Mouse (Mus musculus) hindbrain, embryonic 14.5 days (tissue): ENCODE results near the gene Slc10a7. TPM values are rescaled to one million over a fixed set of nuclear protein-coding genes. Genes with fewer than 3 reads are reported as not detected.
"Not testable (repeated sequence)": the region's sequence is repeated elsewhere in the genome, so short reads cannot be mapped to it uniquely, and the experiment has no call there.

Experiments
- ATAC-seq: fragments of 200-750 bp; cut with Nextera tagmentation; 2 replicates; pipeline ENCODE4 v1.8.0; 2017; ENCODE audit warnings: moderate number of reproducible peaks, mild to moderate bottlenecking, moderate TSS enrichment, moderate library complexity; ENCODE audit not compliant: low FRiP score
- DNase-seq: peaks from one replicate; pipeline ENCODE4 v3.0.0-alpha.2; 2015; ENCODE audit warnings: low spot score
- H3K27ac ChIP-seq: fragments of 300-500 bp; sonication (generic); 2 replicates; pipeline ENCODE4 v1.5.1; 2014; ENCODE audit warnings: mild to moderate bottlenecking, moderate library complexity
- H3K27me3 ChIP-seq: fragments of 300-500 bp; sonication (generic); 2 replicates; pipeline ENCODE4 v1.6.1; 2014; ENCODE audit warnings: mild to moderate bottlenecking, low read length, mixed read lengths; ENCODE audit not compliant: control insufficient read depth, insufficient read depth
- H3K36me3 ChIP-seq: fragments of 300-500 bp; sonication (generic); replicated peaks from 2 replicates; pipeline ENCODE4 v1.6.1; 2014; ENCODE audit not compliant: control insufficient read depth, insufficient read depth
- H3K4me1 ChIP-seq: fragments of 300-500 bp; sonication (generic); replicated peaks from 2 replicates; pipeline ENCODE4 v1.6.1; 2014; ENCODE audit warnings: antibody characterized with exemption, low read length, mixed read lengths; ENCODE audit not compliant: control insufficient read depth, insufficient read depth
- H3K4me2 ChIP-seq: fragments of 300-500 bp; sonication (generic); replicated peaks from 2 replicates; pipeline ENCODE4 v1.6.1; 2014; ENCODE audit warnings: mild to moderate bottlenecking, moderate library complexity
- H3K4me3 ChIP-seq: fragments of 300-500 bp; sonication (generic); replicated peaks from 2 replicates; pipeline ENCODE4 v1.5.1; 2014; ENCODE audit warnings: mild to moderate bottlenecking, low read length
- H3K9ac ChIP-seq: fragments of 300-500 bp; sonication (generic); 2 replicates; pipeline ENCODE4 v1.6.1; 2014
- H3K9me3 ChIP-seq: fragments of 300-500 bp; sonication (generic); 2 replicates; pipeline ENCODE4 v1.6.1; 2016; ENCODE audit warnings: low read length; ENCODE audit not compliant: control insufficient read depth
- WGBS: fragments of 180-500 bp; shearing (Covaris S2); extraction: QIAGEN DNeasy Blood & Tissue Kit; methylation state at CpG from one replicate; pipeline ENCODE4 v1.1.7; 2014; 5-methylcytosine and 5-hydroxymethylcytosine counted together
- polyA plus RNA-seq: library from polyadenylated mRNA; unstranded; fragments of >200 nt; fragmentation: Nextera tagmentation; extraction: Ambion mirVana; gene quantifications from 2 replicates; pipeline ENCODE4 v1.2.1, GENCODE M21; 2014

Slc10a7 gene
- polyA plus RNA-seq, 1 experiment from 2014 or later = 6.4 TPM

DNA sequence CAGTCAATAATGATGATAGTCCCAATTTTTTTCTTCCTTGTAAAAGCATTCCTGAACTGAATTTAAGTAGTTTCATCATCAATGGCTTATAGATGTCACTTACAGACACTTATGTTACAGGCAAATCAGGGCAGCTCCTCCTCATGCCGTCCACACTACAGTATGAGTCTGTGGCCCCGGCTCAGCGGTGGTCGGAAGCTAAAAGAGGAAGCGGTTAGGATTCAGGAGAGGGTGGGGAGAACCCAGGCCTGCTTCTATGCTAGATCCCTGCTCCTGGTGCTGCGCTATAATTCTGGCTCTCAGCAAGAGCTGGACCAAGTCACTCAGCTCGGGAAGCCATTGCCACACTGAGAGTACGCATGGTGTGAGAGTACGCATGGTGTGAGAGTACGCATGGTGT is 201.8 kb downstream of the Slc10a7 start:
- Histone ChIP-seq H3K27ac (no peak overlapping the region), H3K4me2 (no peak overlapping the region), H3K36me3 (no peaks in the 10 kb centered on the region), H3K4me3 (no peak overlapping the region), H3K4me1 (peaks cover 7% of the 10 kb centered on the region; the same call in 1 of the 2 replicates), H3K9ac (no peak overlapping the region), H3K27me3 (no peaks in the 10 kb centered on the region), H3K9me3 (no peaks in the 10 kb centered on the region)
- WGBS = 93% methylated on average over 10 of the region's 10 CpGs
- no peak for ATAC-seq
- no peak for DNase-seq

DNA sequence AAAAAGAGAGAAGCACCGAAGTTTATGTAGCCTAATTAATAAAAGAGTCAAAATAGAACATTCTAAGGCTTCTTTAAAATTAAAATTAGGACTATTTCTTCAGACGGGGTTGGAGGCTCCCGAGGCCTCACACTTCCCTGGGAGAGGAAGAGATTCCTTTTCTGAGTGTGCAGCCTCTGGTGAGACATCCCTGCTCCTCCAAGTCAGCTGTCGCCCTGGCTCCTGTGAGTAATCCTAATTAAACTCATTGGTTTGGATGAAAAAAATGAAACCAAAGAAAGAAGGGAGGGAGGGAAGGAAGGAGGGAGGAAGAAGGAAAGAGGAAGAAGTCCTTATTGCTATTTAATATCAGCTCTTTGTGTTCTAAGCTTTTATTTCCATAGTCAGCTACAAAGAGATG is 205.7 kb downstream of the Slc10a7 start:
- no peak for DNase-seq
- no peaks in the 10 kb centered on the region for H3K36me3 ChIP-seq
- H3K4me3 ChIP-seq = no peak overlapping the region
- no peak for ATAC-seq
- H3K9ac ChIP-seq = no peak overlapping the region
- no peak overlapping the region for H3K27ac ChIP-seq
- peaks cover 7% of the 10 kb centered on the region; the same call in 1 of the 2 replicates for H3K4me1 ChIP-seq
- H3K9me3 ChIP-seq = 0 out of 2 replicates have a peak, but pooled peaks cover 4% of the 10 kb centered on the region
- no peaks in the 10 kb centered on the region for H3K27me3 ChIP-seq
- WGBS = 78% methylated on average over 4 of the region's 4 CpGs
- no peak overlapping the region for H3K4me2 ChIP-seq

DNA sequence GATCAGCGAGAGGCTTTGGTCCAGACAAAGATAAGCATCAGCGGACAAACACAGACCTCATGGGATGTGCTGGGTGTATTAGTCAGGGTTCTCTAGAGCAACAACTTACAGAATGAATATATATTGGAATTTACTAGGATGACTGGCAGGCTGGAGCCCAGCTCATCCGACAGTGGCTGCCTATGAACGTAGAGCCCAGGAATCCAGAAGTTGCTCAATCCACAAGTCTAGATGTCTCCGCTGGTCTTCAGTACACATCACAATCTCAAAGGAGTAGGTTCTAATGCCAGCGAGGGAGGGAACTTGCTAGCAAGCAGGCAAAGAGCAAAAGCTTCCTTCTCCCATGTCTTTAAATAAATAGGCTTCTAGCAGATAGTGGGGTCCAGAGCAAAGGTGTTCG is 207.4 kb downstream of the Slc10a7 start:
- 0 out of 2 replicates have a peak, but pooled peaks cover 4% of the 10 kb centered on the region for H3K9me3 ChIP-seq
- H3K27ac ChIP-seq = no peak overlapping the region
- no peak overlapping the region for H3K4me2 ChIP-seq
- H3K4me1 ChIP-seq = no peaks in the 10 kb centered on the region
- 94% methylated on average over 7 of the region's 7 CpGs for WGBS
- H3K27me3 ChIP-seq = no peaks in the 10 kb centered on the region
- H3K4me3 ChIP-seq = no peak overlapping the region
- no peaks in the 10 kb centered on the region for H3K36me3 ChIP-seq
- DNase-seq (no peak), ATAC-seq (no peak)
- no peak overlapping the region for H3K9ac ChIP-seq

DNA sequence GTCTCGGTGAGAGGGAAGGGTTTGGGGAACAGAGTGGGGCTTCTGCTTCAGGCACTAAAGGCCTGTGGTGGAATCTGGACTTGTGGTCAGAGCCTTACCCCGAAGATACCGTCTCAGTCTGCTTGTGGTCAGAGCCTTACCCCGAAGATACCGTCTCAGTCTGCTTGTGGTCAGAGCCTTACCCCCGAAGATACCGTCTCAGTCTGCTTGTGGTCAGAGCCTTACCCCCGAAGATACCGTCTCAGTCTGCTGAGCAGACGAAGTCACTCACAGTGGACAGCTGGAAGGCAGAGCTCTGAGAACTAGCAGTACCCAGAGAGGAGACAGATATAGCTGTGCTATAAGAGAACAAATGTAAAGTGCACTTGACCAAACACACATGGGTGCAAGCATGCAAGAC is 208.0 kb downstream of the Slc10a7 start:
- not testable (repeated sequence) for H3K9me3 ChIP-seq, ATAC-seq, H3K27ac ChIP-seq, H3K27me3 ChIP-seq, H3K4me2 ChIP-seq, H3K4me3 ChIP-seq, H3K4me1 ChIP-seq, H3K9ac ChIP-seq, DNase-seq, H3K36me3 ChIP-seq
- WGBS = 94% methylated on average over 10 of the region's 10 CpGs

DNA sequence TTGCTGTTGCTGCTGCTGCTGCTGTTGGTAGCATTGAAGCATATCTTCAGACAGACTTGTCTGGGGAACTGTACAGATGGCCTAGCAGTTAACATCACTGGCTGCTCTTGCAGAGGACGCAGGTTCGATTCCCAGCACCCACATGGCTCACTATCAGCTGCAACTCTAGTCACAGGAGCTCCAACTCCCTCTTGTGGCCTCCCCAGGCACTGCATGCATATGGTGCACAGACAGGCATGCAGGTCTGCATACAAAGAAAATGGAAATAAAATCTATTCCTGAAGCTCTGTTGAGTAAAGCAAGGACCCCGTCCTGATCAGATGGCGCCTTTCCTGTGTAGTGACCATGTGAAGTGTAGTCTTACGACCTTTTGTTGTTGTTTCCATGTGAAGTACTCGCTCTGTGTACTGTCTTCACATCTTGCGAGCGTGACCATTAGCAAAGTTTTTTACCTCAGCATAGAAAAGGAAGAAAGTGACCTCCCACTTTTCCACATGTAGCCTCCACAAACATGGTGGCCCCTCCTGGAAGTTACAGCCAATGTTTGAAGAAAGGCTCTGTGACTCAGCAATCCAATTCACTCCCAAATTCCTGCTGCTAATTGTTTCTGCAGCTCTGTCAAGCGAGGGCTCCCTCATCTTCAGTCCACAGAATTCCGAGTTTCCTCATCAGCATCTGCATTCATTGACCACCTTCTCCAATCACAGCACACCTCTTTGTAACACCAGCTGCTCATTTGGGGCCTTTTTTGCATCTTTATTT is 210.3 kb downstream of the Slc10a7 start:
- H3K27me3 ChIP-seq = no peaks in the 10 kb centered on the region
- H3K27ac ChIP-seq = no peak overlapping the region
- no peaks in the 10 kb centered on the region for H3K4me1 ChIP-seq
- H3K4me3 ChIP-seq = no peak overlapping the region
- no peaks in the 10 kb centered on the region for H3K36me3 ChIP-seq
- H3K4me2 ChIP-seq = no peak overlapping the region
- H3K9me3 ChIP-seq = 0 out of 2 replicates have a peak, but pooled peaks cover 4% of the 10 kb centered on the region
- WGBS = 83% methylated on average over 10 of the region's 10 CpGs
- no peak for ATAC-seq
- H3K9ac ChIP-seq = no peak overlapping the region
- DNase-seq = no peak

DNA sequence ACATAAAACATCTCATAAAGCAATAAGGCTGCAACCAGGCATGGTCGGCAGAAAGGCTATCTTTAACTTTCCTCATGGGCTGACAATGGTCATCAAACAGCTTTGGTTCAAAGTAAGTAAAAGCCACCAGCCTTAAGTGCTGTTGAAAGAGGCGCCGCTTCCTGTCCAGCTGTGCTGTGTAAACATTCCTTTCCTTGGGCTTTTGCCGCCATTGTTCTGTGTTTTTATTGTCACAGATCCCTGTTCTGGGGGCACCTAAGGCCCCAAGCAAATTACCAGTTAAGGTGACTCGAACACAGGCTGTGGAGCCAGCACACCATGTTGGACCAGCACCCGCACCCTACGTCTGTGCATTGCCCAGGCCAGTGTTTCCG is 210.9 kb downstream of the Slc10a7 start:
- H3K4me2 ChIP-seq = no peak overlapping the region
- no peak for DNase-seq
- no peak overlapping the region for H3K27ac ChIP-seq
- no peaks in the 10 kb centered on the region for H3K4me1 ChIP-seq
- no peaks in the 10 kb centered on the region for H3K27me3 ChIP-seq
- no peaks in the 10 kb centered on the region for H3K36me3 ChIP-seq
- H3K9me3 ChIP-seq = 0 out of 2 replicates have a peak, but pooled peaks cover 4% of the 10 kb centered on the region
- H3K9ac ChIP-seq = no peak overlapping the region
- no peak overlapping the region for H3K4me3 ChIP-seq
- WGBS = 69% methylated on average over 8 of the region's 8 CpGs
- ATAC-seq = no peak

DNA sequence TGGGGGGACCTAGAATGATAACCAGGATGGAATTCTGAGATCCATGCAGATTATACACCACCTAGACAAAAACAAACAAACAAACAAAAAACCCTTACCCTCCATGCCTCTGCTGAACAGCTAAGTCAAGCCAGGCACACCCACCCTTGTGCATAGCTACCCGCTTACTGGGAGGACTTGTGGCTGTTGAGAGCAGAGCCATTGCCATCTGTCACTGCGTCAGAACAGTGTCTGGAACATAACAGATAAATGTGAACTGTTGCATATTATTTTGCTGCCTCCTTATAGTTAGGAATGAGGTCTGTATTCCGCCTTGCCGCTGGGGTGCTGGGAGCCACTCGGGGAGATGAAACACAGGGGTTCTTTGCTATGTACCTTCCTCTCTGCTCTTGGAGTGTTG is 212.4 kb downstream of the Slc10a7 start:
- ATAC-seq (no peak), DNase-seq (no peak)
- H3K36me3 ChIP-seq = no peaks in the 10 kb centered on the region
- no peak overlapping the region for H3K4me3 ChIP-seq
- H3K9ac ChIP-seq = no peak overlapping the region
- no peaks in the 10 kb centered on the region for H3K27me3 ChIP-seq
- no peaks in the 10 kb centered on the region for H3K4me1 ChIP-seq
- WGBS = 89% methylated on average over 5 of the region's 5 CpGs
- H3K9me3 ChIP-seq = 0 out of 2 replicates have a peak, but pooled peaks cover 4% of the 10 kb centered on the region
- no peak overlapping the region for H3K4me2 ChIP-seq
- H3K27ac ChIP-seq = no peak overlapping the region

DNA sequence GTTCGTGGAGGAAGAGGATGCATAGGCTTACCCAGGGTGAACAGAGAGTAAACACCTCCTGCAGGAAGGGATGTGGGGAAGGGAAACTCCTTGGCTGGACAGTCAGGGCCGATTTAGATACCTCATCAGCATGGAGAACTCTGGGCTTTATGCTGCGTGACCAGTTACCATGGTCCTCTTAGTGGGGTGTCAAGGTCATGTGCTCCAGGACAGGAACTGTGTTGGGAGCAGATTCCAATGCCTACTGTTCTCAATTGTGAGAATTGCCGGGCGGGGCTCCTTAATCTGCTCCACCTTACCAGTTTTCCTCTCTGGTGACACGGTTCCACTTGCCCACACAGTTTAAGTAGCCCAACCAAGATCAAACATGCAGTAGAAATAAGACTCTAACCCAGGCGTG is 213.1 kb downstream of the Slc10a7 start:
- no peaks in the 10 kb centered on the region for H3K27me3 ChIP-seq
- DNase-seq (no peak), ATAC-seq (no peak)
- no peaks in the 10 kb centered on the region for H3K36me3 ChIP-seq
- H3K4me3 ChIP-seq = no peak overlapping the region
- 89% methylated on average over 7 of the region's 7 CpGs for WGBS
- no peak overlapping the region for H3K4me2 ChIP-seq
- H3K4me1 ChIP-seq = no peaks in the 10 kb centered on the region
- no peak overlapping the region for H3K27ac ChIP-seq
- H3K9me3 ChIP-seq = 0 out of 2 replicates have a peak, but pooled peaks cover 4% of the 10 kb centered on the region
- H3K9ac ChIP-seq = no peak overlapping the region

DNA sequence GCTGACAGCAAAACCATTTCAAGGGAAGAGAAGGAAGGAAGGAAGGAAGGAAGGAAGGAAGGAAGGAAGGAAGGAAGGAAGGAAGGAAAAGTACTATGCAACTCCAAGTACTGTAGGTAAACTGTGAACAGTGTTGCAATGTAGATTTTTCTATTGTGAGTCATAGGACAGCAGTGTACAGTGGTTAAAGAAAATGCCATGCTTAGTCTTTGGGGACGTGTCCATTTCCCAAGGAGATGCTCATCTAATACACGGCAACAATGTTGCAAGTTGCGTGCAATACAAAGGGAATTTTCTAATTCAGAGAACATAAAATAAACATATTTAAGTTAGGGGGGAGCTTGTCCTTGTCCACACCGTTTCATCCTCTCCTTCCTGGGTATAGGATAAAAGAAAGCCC is 215.7 kb downstream of the Slc10a7 start:
- H3K9me3 ChIP-seq = no peaks in the 10 kb centered on the region
- no peaks in the 10 kb centered on the region for H3K36me3 ChIP-seq
- no peaks in the 10 kb centered on the region for H3K4me1 ChIP-seq
- H3K27ac ChIP-seq = no peak overlapping the region
- no peak overlapping the region for H3K4me2 ChIP-seq
- WGBS = 89% methylated on average over 4 of the region's 4 CpGs
- no peaks in the 10 kb centered on the region for H3K27me3 ChIP-seq
- no peak overlapping the region for H3K4me3 ChIP-seq
- no peak for ATAC-seq
- DNase-seq = no peak
- no peak overlapping the region for H3K9ac ChIP-seq
